Mouse (Mus musculus) ovary, postnatal 14 days (tissue): ENCODE data around the gene Cutc.

Experiments used
- DNase-seq: peaks from one replicate; pipeline ENCODE4 v3.0.0; 2022; ENCODE audit warnings: low spot score

The Cutc gene

GRCm38 (mm10) chr19:43752489-43753225 lies at the start of gene Cutc, which contains the start of gene Cox15:
Gene Cutc (plus strand): TSS chr19:43752996.
Gene Cox15 (minus strand): TSS chr19:43753000.
- DNase-seq: peak; percentile 96

DNA sequence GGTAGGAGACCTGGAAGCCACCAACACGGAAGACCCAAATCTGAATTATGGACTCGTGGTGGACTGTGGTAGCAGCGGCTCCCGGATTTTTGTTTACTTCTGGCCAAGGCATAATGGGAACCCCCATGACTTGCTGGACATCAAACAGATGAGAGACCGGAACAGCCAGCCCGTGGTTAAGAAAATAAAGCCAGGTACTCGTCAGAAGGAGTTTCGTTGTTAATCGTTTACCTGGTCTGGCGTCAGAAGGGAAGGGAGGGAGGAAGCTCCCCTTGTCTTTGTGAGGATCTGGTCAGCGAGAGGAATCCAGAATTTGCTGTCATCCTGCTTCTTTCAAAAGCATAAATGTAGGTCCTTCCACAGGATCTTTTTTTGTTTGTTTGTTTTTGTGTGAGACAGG lies 48.6 kb upstream of the Cutc start:
- DNase-seq: no peak

GRCm38 (mm10) chr19:43704787-43705497 lies 47.9 kb upstream of the Cutc start:
- DNase-seq: no peak

DNA sequence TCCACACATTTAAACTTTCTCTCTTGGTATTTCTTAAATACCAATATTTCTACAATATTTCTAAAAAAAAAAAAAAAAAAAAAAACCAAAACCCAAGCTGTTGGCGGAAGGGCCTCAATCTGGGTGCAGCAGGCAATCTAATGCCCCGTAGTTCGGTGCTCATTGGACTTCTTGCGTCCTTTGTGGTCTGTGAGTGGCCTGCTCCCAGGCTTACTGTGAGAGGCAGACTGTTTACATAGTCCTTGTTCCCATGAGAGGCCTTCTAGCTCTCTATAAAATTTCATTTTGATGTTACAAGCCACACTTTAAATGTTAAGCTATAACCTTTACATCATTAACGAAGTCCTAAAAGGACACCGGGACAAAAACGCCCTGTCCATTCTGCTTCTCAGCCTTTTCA lies 44.6 kb upstream of the Cutc start:
- DNase-seq: no peak

DNA sequence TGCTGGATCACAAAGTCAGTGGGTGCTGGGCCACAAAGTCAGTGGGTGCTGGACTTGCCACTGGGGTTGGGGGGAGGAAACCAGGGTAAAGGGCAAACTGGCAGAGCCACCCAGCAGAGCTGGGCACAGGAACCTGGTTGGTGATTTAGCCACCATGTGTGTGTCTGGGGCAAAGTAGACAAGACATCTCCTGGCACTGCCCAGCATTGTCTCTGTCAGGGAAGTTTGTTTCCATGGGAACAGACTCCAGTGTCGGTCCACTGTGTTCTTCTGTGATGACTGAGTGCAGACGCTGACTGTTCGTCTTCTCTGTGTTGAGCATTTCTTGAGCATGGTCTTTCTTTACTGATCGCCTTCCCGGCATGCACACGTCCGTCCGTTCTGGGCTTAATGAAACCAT lies 43.5 kb upstream of the Cutc start:
- DNase-seq: no peak

DNA sequence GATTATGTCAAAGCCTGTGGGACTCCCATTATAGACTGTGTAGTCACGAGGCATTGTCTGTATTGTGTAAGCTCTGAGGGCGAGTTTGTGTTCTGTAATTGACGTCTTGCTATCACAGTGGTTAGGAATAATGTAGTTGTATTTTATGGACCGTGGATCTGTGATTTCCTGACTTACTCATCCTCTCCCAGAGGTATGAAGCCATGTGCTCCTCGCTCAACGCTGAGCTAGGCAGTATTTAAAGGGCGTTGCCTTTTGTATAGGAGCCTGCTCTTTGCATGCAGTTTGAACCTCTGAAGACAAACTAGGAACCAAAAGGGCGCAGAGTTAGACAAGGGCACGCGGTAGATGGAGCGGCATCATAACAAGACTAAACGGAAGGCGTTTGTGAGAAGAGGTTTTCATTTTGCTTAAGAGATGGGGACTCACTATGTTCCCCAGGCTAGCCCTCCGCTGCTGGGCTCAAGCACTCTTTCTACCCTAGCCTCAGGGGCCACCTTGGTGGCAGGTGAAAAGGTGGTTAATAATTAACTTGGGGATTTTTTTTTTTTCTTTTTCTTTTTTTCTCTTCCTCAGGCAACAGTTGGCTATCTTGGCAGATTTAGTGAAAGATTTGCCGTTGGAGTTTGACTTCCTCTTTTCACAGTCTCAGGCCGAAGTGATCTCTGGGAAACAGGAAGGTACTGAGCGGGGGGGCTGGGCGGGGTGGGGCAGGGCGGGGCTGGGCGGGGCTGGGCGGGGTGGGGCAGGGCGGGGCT lies 41.5 kb upstream of the Cutc start:
- no peak for DNase-seq

DNA sequence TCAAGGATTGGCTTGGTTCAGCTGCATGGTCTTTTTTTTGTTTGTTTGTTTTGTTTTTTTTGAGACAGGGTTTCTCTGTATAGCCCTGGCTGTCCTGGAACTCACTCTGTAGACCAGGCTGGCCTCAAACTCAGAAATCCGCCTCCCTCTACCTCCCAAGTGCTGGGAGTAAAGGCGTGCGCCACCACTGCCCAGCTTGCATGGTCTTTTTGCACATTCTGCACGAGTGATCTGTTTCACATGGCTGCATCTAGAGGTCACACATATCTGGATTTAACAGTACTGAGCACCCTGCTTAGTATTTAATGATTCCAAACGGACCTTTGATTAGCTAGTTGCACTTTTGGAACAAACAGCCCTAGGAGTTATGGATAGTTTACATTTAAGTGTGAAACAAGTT lies 40.8 kb upstream of the Cutc start:
- no peak for DNase-seq

DNA sequence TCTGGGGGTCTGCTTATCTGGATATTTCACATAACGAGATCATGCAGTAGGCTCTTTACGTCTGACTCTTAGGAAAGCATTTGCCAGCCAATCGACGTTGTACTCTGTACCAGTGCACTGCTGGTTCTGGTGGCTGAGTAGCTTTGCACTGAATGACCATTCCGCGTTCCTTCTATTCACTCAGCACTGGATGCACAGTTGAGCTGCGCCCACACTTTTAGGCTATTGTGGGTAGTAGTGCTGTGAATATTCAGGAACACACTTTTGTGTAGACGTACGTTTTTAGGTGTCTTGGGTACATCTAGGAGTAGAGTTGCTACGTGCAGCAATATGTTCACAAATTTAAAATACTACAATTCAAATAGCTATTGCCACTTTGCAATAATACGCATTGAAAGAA lies 32.7 kb upstream of the Cutc start:
- no peak for DNase-seq

DNA sequence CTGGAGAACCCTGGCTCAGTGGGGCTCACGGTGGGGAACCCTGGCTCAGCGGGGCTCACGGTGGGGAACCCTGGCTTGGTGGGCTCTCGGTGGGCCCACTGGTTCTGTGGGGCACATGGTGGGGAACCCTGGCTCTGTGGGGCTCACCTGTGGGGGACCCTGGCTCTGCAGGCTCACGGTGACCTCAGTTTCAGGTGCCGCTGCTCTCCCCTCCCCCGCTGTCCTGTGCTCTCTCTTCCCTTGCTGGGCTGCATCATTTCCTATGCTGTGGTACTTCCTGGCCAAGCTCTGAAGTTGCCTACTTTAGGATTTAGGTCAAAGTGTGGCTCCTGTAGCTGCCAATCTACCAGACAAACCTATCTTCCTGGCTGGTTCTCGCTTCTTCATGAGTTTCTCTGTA lies 29.9 kb upstream of the Cutc start:
- DNase-seq: no peak

GRCm38 (mm10) chr19:43723501-43723900 lies 29.3 kb upstream of the Cutc start:
- no peak for DNase-seq

DNA sequence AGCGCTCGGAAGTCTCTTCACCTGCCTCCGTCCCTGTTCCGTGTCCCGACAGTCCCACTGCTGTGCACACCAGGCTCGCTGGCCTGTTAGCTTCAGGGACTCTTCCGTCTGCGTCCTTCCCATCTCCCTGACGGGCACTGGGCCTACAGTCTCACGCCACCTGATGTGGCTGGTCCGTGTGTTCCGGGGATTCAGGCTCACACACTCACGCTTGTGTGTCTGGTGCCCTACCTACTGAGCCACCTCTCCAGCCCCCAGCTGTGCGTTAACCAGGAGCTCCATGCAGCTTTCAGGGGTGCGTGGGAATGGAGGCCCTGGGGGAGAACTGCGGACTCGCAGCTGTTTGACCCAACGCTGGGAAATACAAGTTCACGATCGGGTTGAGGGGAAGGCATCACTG lies 28.6 kb upstream of the Cutc start:
- DNase-seq: no peak

- no peak for DNase-seq
These were observed 28.0 kb upstream of the Cutc start for GRCm38 (mm10) chr19:43724821-43725220.

DNA sequence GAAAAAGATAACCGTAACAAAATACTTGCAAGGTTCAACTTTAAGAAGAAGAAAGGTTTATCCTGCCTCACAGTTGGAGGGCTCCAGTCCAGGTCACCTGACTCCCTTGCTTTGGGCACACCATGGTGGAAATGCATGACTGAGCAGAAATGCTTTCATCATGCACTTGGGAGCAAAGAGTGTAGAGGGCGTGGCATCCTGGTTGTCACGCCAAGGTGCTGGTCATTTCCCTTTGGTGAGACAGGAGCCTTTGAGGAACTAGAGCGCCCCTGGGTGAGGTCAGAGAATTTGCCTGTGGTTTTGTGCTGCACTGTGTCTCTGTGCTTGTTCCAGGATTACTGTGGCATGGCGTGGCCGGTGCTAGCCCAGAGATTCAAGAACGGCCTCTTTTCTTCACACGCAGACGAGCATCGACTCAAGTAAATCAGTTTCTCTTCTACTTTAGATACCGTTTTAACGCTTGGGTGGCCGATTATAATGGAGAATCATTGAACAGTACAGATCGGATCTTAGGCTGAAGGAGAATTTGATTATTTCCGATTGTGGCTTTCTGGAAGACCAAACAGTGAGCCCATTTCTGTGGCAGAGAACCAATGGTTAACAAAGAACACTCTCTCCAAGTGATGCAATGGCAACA lies 26.2 kb upstream of the Cutc start:
- DNase-seq: no peak

GRCm38 (mm10) chr19:43729296-43730036 lies 23.3 kb upstream of the Cutc start:
- DNase-seq: peak; percentile 3

- DNase-seq: no peak
These were observed 22.8 kb upstream of the Cutc start for GRCm38 (mm10) chr19:43730037-43730428.

- no peak for DNase-seq
These were observed 21.6 kb upstream of the Cutc start for GRCm38 (mm10) chr19:43731157-43731556.

DNA sequence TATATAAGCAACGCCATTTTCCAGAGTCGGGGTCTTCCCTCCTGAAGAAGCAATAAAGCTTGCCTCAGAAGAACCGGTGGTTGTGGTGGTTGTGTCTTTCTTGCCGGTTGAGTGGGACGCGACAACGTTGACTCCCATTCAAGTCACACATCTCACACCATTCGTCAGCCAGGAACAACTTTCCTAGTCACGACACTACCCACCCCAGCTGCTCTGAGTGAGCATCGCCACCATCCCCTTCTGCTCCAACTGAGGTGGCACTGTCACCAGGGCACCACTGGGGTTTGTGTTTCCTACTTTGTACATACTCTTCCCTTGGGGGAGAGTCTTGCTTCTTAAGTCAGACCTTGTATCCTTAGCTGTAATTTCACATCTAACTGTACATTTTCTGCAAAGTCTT lies 14.4 kb upstream of the Cutc start:
- no peak for DNase-seq

GRCm38 (mm10) chr19:43743401-43743800 lies 9.4 kb upstream of the Cutc start:
- no peak for DNase-seq

GRCm38 (mm10) chr19:43745740-43746139 lies 7.1 kb upstream of the Cutc start:
- DNase-seq: no peak

DNA sequence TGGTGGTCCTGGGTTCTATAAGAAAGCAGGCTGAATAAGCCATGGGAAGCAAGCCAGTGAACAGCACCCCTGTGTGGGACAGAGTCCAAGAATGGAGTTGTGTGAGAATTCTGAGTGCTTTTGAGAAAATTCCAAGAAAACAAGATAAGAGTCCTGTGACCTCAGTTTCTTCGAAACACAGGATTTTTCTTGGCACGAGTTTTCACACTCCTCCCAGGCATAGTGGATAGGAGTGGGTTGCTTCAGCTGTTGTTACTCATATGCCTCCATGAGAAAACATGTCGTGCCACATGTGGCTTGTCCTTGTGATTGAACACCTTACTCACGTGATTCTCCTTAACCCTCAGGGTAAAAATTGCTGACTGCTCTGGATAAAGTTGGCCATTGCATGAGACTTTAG lies 4.9 kb upstream of the Cutc start:
- DNase-seq: no peak

GRCm38 (mm10) chr19:43750008-43750407 lies 2.8 kb upstream of the Cutc start:
- DNase-seq: no peak
